Mouse (Mus musculus) embryonic facial prominence, embryonic 13.5 days (tissue): ENCODE data around the gene Svs3b. TPM values are rescaled to one million over a fixed set of nuclear protein-coding genes. Genes with fewer than 3 reads are reported as not detected.

Experiments
- polyA plus RNA-seq: library from polyadenylated mRNA; unstranded; fragments of >200 nt; fragmentation: Nextera tagmentation; extraction: Ambion mirVana; gene quantifications from 2 replicates; pipeline ENCODE4 v1.2.1, GENCODE M21; 2015

Svs3b gene
- polyA plus RNA-seq, 1 experiment from 2014 or later = not detected

Other genes starting within 250 kb of the Svs3b start
- gene Pabpc1l, start 231.2 kb downstream of the Svs3b start, polyA plus RNA-seq = 1.6 and 2.8 TPM in 2 replicates
- gene Stk4, start 186.3 kb downstream of the Svs3b start, polyA plus RNA-seq = 19.0 and 19.8 TPM in 2 replicates
- 59.1 and 59.3 TPM in 2 replicates for gene Tomm34, start 185.5 kb downstream of the Svs3b start, polyA plus RNA-seq
- gene Kcns1, start 85.5 kb downstream of the Svs3b start, polyA plus RNA-seq = 0.80 and 1.2 TPM in 2 replicates
- gene Wfdc5, start 73.9 kb downstream of the Svs3b start, polyA plus RNA-seq = not detected in 2 replicates
- gene Wfdc12, start 66.0 kb downstream of the Svs3b start, polyA plus RNA-seq = not detected in 2 replicates
- gene Wfdc15a, start 56.5 kb downstream of the Svs3b start, polyA plus RNA-seq = not detected in 2 replicates
- gene Wfdc15b, start 35.0 kb downstream of the Svs3b start, polyA plus RNA-seq = not detected in 2 replicates
- gene Svs2, start 18.2 kb downstream of the Svs3b start, polyA plus RNA-seq = not detected in 2 replicates
- not detected in 2 replicates for gene Svs4, start 21.8 kb upstream of the Svs3b start, polyA plus RNA-seq
- gene Svs3a, start 32.6 kb upstream of the Svs3b start, polyA plus RNA-seq = not detected in 2 replicates
- not detected in 2 replicates for gene Svs6, start 60.1 kb upstream of the Svs3b start, polyA plus RNA-seq
- gene Svs5, start 76.1 kb upstream of the Svs3b start, polyA plus RNA-seq = not detected in 2 replicates
- 2.2 and 2.7 TPM in 2 replicates for gene Slpi, start 132.5 kb upstream of the Svs3b start, polyA plus RNA-seq
- 0.59 and 1.0 TPM in 2 replicates for gene Rbpjl, start 146.5 kb upstream of the Svs3b start, polyA plus RNA-seq
- 66.0 and 105 TPM in 2 replicates for gene Matn4, start 148.5 kb upstream of the Svs3b start, polyA plus RNA-seq
- gene Sdc4, start 187.2 kb upstream of the Svs3b start, polyA plus RNA-seq = 81.5 and 87.8 TPM in 2 replicates
- gene Sys1, start 200.3 kb upstream of the Svs3b start, polyA plus RNA-seq = 56.0 and 65.9 TPM in 2 replicates
- 7.7 and 8.3 TPM in 2 replicates for gene Gm20458, start 204.3 kb upstream of the Svs3b start, polyA plus RNA-seq
- gene Trp53tg5, start 217.1 kb upstream of the Svs3b start, polyA plus RNA-seq = not detected in 2 replicates
- 2.1 and 3.0 TPM in 2 replicates for gene Dbndd2, start 229.5 kb upstream of the Svs3b start, polyA plus RNA-seq
- 49.6 and 52.6 TPM in 2 replicates for gene Pigt, start 240.9 kb upstream of the Svs3b start, polyA plus RNA-seq